Mouse (Mus musculus): ENCODE data around the gene Gm20517. TPM values are rescaled to one million over a fixed set of nuclear protein-coding genes. Genes with fewer than 3 reads are reported as not detected.
A peak's percentile ranks its signal among the peaks of the same experiment; 100 is the strongest.

Gm20517 gene
- polyA plus RNA-seq, 1 experiment = 1.7 TPM

DNA sequence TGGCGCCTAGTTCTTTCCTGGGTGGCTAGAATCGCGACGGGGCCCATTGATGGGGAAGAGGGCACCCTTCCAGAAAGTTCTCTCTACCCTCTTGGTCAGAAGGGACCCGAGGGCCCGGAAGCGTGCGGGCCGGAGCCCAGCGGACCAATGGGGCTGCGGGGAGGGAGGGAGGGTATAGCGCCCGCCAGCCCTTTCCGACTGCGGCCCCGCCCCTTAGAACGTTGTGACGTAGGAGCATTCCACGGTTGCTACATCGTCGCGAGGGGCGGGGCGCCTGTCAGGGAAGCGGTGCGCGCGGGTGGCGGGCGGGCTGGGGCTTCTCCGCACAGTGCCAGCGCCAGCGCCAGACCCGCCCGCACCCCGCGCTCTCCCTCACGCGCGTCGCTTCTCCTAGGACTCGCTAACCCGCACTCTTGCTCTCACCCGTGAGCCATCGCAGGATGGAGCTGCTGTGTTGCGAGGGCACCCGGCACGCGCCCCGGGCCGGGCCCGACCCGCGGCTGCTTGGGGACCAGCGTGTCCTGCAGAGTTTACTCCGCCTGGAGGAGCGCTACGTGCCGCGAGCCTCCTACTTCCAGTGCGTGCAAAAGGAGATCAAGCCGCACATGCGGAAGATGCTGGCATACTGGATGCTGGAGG lies 18.1 kb upstream of the Gm20517 start:
- WGBS = under 1% methylated on average over 61 of the region's 63 CpGs
- no peaks in the 10 kb centered on the region for H3K27me3 ChIP-seq (ENCODE audit: control insufficient read depth, insufficient read depth, low read length)
- no peaks in the 10 kb centered on the region for H3K36me3 ChIP-seq (ENCODE audit: control insufficient read depth, insufficient read depth, low read length)
- H3K27ac ChIP-seq (ENCODE audit: insufficient read depth, low read depth, low read length) = peak overlapping the region; percentile 24; the same call in 1 of the 2 replicates
- H3K4me1 ChIP-seq (ENCODE audit: control insufficient read depth, insufficient read depth, insufficient read length, low read length) = peaks cover 6% of the 10 kb centered on the region
- TF ChIP-seq CTCF (IDR thresholded peaks at IDR 0.05; ENCODE audit: extremely low read depth, insufficient read length, insufficient replicate concordance, low read depth, low read length) = no peak
- peak; percentile 54; the same call in 1 of the 2 replicates for TF ChIP-seq POLR2A (IDR thresholded peaks at IDR 0.05; ENCODE audit: low read depth, low read length)
- H3K4me3 ChIP-seq (ENCODE audit: low read depth, low read length) = peak overlapping the region; percentile 79

DNA sequence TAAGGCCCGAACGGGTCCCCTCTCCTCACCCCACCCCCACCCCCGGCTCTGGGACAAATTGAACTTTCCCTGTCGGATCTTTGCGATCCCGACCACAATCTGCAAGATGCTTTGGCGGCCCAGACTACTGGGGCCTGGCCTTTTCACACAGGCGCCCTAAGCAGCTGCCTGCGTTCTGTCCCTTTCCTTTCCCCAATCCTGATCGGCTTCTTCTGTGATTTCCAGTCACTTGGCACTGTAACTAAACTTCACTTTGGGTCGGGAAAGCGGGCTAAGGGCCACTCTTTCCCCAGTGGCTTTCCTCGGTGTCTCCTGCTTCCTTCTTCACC lies 17.6 kb upstream of the Gm20517 start:
- H3K4me3 ChIP-seq (ENCODE audit: low read depth, low read length) = peak overlapping the region; percentile 79
- H3K4me1 ChIP-seq (ENCODE audit: control insufficient read depth, insufficient read depth, insufficient read length, low read length) = peaks cover 6% of the 10 kb centered on the region
- 1% methylated on average over 13 of the region's 13 CpGs for WGBS
- peak overlapping the region; percentile 24 for H3K27ac ChIP-seq (ENCODE audit: insufficient read depth, low read depth, low read length)
- no peaks in the 10 kb centered on the region for H3K27me3 ChIP-seq (ENCODE audit: control insufficient read depth, insufficient read depth, low read length)
- H3K36me3 ChIP-seq (ENCODE audit: control insufficient read depth, insufficient read depth, low read length) = no peaks in the 10 kb centered on the region
- TF ChIP-seq POLR2A (IDR thresholded peaks at IDR 0.05; ENCODE audit: low read depth, low read length) = no peak

DNA sequence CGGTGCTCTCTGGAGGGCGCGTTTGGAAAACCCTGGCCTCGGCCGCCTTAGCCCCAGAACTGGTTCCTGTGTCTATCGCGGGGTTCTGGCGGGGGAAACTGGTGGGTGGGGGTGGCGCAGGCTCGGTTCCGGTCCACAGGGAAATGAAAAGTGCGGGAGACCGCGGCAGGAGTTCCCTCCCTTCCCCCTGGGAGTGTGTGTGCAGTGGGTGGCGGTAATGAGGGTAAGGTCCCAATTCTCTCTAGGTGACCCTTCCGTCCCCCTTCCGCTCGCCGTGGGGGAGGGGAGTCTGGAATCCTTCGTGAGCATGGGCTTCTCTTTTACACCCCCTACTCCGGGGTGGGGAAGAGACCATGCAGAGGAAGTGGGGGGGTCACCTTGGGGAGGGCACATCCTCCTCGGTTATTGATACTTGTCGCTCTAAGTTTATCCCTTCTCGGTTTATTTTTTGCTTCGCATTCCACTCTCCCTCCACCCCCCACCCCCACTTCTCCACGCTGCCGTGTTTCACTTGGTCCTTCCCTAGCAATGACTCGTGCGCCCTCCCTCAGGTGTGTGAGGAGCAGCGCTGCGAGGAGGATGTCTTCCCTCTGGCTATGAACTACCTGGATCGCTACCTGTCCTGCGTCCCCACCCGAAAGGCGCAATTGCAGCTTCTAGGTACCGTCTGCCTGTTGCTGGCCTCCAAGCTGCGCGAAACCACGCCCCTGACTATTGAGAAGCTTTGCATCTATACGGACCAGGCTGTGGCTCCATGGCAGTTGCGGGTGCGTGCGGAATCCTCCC lies 17.0 kb upstream of the Gm20517 start:
- no peaks in the 10 kb centered on the region; the same call in 1 of the 2 replicates for H3K36me3 ChIP-seq (ENCODE audit: control insufficient read depth, insufficient read depth, low read length)
- under 1% methylated on average over 43 of the region's 43 CpGs for WGBS
- TF ChIP-seq CTCF (IDR thresholded peaks at IDR 0.05; ENCODE audit: extremely low read depth, insufficient read length, insufficient replicate concordance, low read depth, low read length) (no peak), POLR2A (IDR thresholded peaks at IDR 0.05; ENCODE audit: low read depth, low read length) (no peak)
- peak overlapping the region; percentile 24 for H3K27ac ChIP-seq (ENCODE audit: insufficient read depth, low read depth, low read length)
- peaks cover 6% of the 10 kb centered on the region for H3K4me1 ChIP-seq (ENCODE audit: control insufficient read depth, insufficient read depth, insufficient read length, low read length)
- no peaks in the 10 kb centered on the region for H3K27me3 ChIP-seq (ENCODE audit: control insufficient read depth, insufficient read depth, low read length)
- peak overlapping the region; percentile 79 for H3K4me3 ChIP-seq (ENCODE audit: low read depth, low read length)

DNA sequence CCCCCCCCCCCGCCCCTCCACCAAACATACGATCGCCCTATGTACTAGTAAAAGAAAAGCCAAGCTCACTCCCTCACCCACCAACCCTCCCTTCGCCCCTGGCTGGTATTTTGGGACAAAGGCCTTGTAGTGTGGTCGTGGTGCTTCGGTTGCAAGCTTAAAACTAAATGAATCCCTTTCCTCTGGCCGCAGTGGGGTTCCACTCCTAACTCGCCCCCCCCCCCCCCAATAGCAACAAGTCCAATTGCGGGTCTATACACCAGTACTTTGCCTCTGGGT lies 16.5 kb upstream of the Gm20517 start:
- Histone ChIP-seq H3K4me3 (ENCODE audit: low read depth, low read length) (peak overlapping the region; percentile 79), H3K27me3 (ENCODE audit: control insufficient read depth, insufficient read depth, low read length) (no peaks in the 10 kb centered on the region), H3K4me1 (ENCODE audit: control insufficient read depth, insufficient read depth, insufficient read length, low read length) (peaks cover 6% of the 10 kb centered on the region), H3K36me3 (ENCODE audit: control insufficient read depth, insufficient read depth, low read length) (peaks cover 2% of the 10 kb centered on the region; the same call in 1 of the 2 replicates), H3K27ac (ENCODE audit: insufficient read depth, low read depth, low read length) (peak overlapping the region; percentile 13; the same call in 1 of the 2 replicates)
- TF ChIP-seq CTCF (IDR thresholded peaks at IDR 0.05; ENCODE audit: extremely low read depth, insufficient read length, insufficient replicate concordance, low read depth, low read length) = no peak
- TF ChIP-seq POLR2A (IDR thresholded peaks at IDR 0.05; ENCODE audit: low read depth, low read length) = no peak
- WGBS = 5% methylated on average over 8 of the region's 9 CpGs

DNA sequence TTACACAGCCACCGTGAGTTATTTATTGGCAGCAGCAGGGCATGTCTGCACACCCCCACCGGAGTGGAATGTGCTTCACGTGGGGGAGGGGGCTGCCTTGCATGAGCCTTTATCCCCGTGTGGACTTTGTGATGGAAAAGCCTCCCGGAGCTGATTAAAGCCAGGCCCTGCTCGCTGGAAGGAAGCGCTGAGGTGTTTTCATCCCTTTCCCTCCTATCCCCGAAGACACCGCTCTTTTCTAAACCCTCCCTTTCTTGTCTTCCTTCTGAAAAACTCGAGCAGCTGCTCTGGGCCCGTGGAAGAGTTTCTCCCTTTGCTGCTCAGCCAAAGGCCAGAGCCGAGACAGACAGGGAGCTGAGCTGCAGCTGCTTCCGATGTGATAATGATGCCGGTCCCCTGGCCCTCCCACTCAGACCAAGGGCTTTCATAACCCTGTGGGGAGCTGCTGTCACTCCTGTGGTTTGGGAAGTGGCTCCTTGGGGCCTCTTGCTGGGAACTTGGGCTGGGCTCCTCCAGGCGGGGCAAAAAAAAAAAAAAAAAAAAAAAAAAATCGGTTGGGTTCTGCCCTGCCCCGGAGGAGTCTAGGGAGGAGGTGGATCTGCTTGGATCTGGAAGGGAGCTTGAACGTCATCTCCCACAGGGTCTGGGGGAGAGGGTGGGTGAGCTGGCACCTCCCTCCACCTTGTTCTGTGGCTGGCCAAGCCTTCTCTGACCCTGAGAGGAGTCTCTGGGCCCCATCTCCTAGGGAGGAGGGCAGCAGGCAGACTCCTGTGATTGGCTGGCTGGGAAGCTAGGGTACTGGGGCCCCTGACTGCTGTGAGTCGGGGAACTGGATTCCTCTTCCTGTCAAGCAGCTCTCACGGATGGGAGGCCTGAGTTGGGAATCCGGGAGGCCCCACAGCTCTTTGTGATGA lies 15.9 kb upstream of the Gm20517 start:
- no peak for TF ChIP-seq POLR2A (IDR thresholded peaks at IDR 0.05; ENCODE audit: low read depth, low read length)

DNA sequence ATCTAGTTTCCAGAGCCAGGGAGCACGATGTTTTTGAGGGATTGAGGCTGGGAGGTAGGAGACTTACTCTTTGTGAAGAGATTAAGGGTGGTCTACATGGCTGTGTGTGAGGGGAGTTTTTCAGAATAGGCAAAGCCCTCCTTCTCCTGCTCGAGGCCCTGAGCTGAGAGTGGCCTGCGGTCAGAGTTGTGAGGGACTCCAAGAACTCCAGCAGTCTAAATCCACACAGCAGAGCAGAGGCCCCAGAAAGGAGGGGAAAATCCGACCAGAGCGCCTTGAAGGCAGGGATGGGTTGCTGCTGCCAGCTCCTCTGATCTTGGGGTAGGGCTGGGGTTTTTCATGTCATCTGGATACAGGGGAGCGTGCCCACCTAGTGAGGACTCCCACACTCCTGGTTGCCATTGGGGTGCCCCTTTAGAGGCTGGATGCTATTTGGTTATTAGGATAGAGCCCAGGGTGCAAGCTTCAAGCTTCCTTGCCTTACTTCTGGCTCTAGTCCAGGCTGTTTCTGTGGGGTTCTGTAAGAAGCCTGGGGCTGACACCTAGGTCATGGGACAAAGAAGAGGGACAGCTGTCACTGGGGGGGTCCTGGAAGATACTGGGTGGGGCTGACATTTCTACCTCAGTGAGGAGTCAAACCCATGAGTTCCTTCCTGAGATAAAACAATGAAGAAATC lies 15.1 kb upstream of the Gm20517 start:
- no peak overlapping the region for H3K4me3 ChIP-seq (ENCODE audit: low read depth, low read length)
- H3K27ac ChIP-seq (ENCODE audit: insufficient read depth, low read depth, low read length) = peak overlapping the region; percentile 32; the same call in 1 of the 2 replicates
- H3K27me3 ChIP-seq (ENCODE audit: control insufficient read depth, insufficient read depth, low read length) = no peaks in the 10 kb centered on the region
- H3K36me3 ChIP-seq (ENCODE audit: control insufficient read depth, insufficient read depth, low read length) = peaks cover 8% of the 10 kb centered on the region
- peaks cover 8% of the 10 kb centered on the region for H3K4me1 ChIP-seq (ENCODE audit: control insufficient read depth, insufficient read depth, insufficient read length, low read length)
- TF ChIP-seq CTCF (IDR thresholded peaks at IDR 0.05; ENCODE audit: extremely low read depth, insufficient read length, insufficient replicate concordance, low read depth, low read length) (no peak), POLR2A (IDR thresholded peaks at IDR 0.05; ENCODE audit: low read depth, low read length) (no peak)
- 73% methylated on average over 6 of the region's 6 CpGs for WGBS

More for the DNA sequence above, 15.9 kb upstream of the Gm20517 start:
- WGBS = 22% methylated on average over 21 of the region's 21 CpGs
- Histone ChIP-seq H3K27ac (ENCODE audit: insufficient read depth, low read depth, low read length) (peak overlapping the region; percentile 32), H3K4me1 (ENCODE audit: control insufficient read depth, insufficient read depth, insufficient read length, low read length) (peaks cover 6% of the 10 kb centered on the region), H3K4me3 (ENCODE audit: low read depth, low read length) (peak overlapping the region; percentile 79), H3K36me3 (ENCODE audit: control insufficient read depth, insufficient read depth, low read length) (peaks cover 2% of the 10 kb centered on the region; the same call in 1 of the 2 replicates), H3K27me3 (ENCODE audit: control insufficient read depth, insufficient read depth, low read length) (no peaks in the 10 kb centered on the region)
